Mouse (Mus musculus) lung, postnatal 14 days (tissue): ENCODE results near the gene Cd72.

Experiments used
- DNase-seq: peaks from one replicate; pipeline ENCODE4 v3.0.0; 2021

Cd72 gene

GRCm38 (mm10) chr4:43425648-43426380, 28.6 kb downstream of the Cd72 start:
- no peak for DNase-seq

- DNase-seq = no peak
Observed at GRCm38 (mm10) chr4:43425197-43425596, 29.2 kb downstream of the Cd72 start.

- DNase-seq = no peak
Observed at GRCm38 (mm10) chr4:43424072-43424471, 30.4 kb downstream of the Cd72 start.

GRCm38 (mm10) chr4:43423267-43423934, 31.0 kb downstream of the Cd72 start:
- no peak for DNase-seq

GRCm38 (mm10) chr4:43421632-43422240, 32.7 kb downstream of the Cd72 start:
- no peak for DNase-seq

- DNase-seq = peak; percentile 89
Observed at GRCm38 (mm10) chr4:43420305-43420704, 34.1 kb downstream of the Cd72 start.

- DNase-seq = no peak
Observed at GRCm38 (mm10) chr4:43419801-43420281, 34.6 kb downstream of the Cd72 start.

- no peak for DNase-seq
Observed at GRCm38 (mm10) chr4:43418973-43419656, 35.3 kb downstream of the Cd72 start.

GRCm38 (mm10) chr4:43418450-43418849, 36.0 kb downstream of the Cd72 start:
- no peak for DNase-seq

GRCm38 (mm10) chr4:43417269-43418062, 37.0 kb downstream of the Cd72 start:
- DNase-seq = no peak

- no peak for DNase-seq
Observed at GRCm38 (mm10) chr4:43416071-43416490, 38.3 kb downstream of the Cd72 start.

GRCm38 (mm10) chr4:43415221-43416070, 39.0 kb downstream of the Cd72 start:
- no peak for DNase-seq

- no peak for DNase-seq
Observed at GRCm38 (mm10) chr4:43414761-43415160, 39.7 kb downstream of the Cd72 start.

- DNase-seq = no peak
Observed at GRCm38 (mm10) chr4:43407071-43407920, 47.1 kb downstream of the Cd72 start.

GRCm38 (mm10) chr4:43406162-43406971, 48.1 kb downstream of the Cd72 start:
- peak; percentile 85 for DNase-seq

GRCm38 (mm10) chr4:43404697-43405096, 49.7 kb downstream of the Cd72 start:
- no peak for DNase-seq

- no peak for DNase-seq
Observed at GRCm38 (mm10) chr4:43402212-43402611, 52.2 kb downstream of the Cd72 start.

GRCm38 (mm10) chr4:43401486-43401885, 52.9 kb downstream of the Cd72 start:
- no peak for DNase-seq

GRCm38 (mm10) chr4:43400976-43401375, 53.5 kb downstream of the Cd72 start:
- peak; percentile 48 for DNase-seq
